Mouse (Mus musculus) lung, postnatal 0 days (tissue): ENCODE measurements around the gene Rap1gap2.

ENCODE experiments used
- CTCF ChIP-seq: IDR thresholded peaks from 2 replicates; pipeline ENCODE4 v1.5.1; 2016; ENCODE audit warnings: antibody characterized with exemption, mild to moderate bottlenecking
- EP300 ChIP-seq: IDR thresholded peaks from 2 replicates; pipeline ENCODE4 v1.6.1; 2016; ENCODE audit warnings: antibody characterized with exemption, mild to moderate bottlenecking, control low read depth

DNA sequence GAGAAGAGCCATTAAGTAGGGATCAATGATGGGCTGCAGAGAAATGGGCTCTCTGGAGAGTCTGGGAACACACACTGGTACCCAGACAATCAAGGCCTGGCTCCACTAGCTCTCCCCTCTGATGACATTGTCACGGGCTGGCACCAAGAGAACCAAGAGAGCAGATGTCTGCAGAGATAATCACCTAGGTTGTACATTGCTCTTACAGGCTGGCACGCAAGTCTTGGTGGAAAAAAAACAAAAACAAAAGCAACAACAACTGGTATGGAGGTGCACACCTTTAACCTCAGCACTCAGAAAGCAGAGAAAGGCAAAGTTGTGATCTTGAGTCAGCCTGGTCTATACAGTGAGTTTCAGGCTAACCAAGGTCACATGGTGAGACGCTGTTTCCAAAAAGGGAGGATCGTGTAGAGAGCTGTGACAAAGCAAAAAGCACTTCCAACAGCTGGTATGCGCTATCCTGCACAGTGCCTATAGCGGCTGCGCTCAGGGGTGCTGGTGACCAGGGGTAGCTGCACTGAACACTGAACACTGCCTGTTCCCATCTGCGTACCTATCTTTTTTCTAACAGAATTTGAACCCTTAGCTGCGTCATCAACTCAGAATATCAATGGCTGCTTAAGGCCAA lies 50.0 kb downstream of the Rap1gap2 start:
- no peak for TF ChIP-seq EP300
- TF ChIP-seq CTCF = no peak
